20 mouse cellular contexts compared by ENCODE assay signal in the genomic region with DNA sequence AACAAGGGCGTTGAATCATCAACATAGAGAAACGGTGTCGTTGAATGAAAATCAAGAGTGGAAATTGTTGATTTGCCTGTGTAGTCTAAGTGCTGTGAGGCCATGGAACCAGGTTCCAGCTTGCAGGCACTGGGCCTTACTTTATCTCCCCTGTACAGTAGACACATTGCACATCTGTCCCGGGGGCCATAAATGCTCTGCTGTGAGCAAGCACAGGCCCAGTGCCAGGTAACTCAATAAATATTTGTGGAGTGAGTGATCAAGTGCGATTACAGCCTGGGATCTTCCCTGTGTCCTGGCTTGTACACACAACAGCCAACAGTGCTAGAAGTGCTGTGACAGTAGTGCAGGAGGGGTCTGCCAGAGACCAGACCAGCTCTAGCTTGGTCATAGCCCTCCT. TPM values are rescaled to one million over a fixed set of nuclear protein-coding genes. Genes with fewer than 3 reads are reported as not detected.
DNase-seq lines count a peak whose midpoint lies in the region; ATAC-seq lines count a peak whose summit lies in the region.
"Had no signal": no experiment of that assay in that cellular context is flagged by ENCODE, and none has a peak within 500 bp of the region (broad histone marks: within the 10 kb centered on the region; RNA-seq: fewer than 3 reads in every experiment).

No protein-coding gene starts in this region.

- H3K9me3 ChIP-seq in intestine, embryonic 16.5 days (ENCODE audit: control insufficient read depth, low read length): no peaks in the 10 kb centered on the region
- H3K9me3 ChIP-seq in limb, embryonic 10.5 days (replicated peaks): no peaks in the 10 kb centered on the region
- no peaks in the 10 kb centered on the region for H3K9me3 ChIP-seq in midbrain, embryonic 16.5 days (replicated peaks; ENCODE audit: control insufficient read depth, low read length, poor library complexity, severe bottlenecking)
- H3K9me3 ChIP-seq: forebrain, embryonic 15.5 days; heart, embryonic 13.5 days; hindbrain, embryonic 13.5 days; limb, embryonic 12.5 days; liver, embryonic 13.5 days; midbrain, embryonic 15.5 days had no signal

- no peaks in the 10 kb centered on the region for H3K36me3 ChIP-seq in intestine, embryonic 16.5 days (ENCODE audit: control insufficient read depth, insufficient read depth, low read length)
- no peaks in the 10 kb centered on the region for H3K36me3 ChIP-seq in limb, embryonic 10.5 days
- H3K36me3 ChIP-seq in midbrain, embryonic 16.5 days (ENCODE audit: control insufficient read depth, insufficient read depth, low read length): no peaks in the 10 kb centered on the region
- H3K36me3 ChIP-seq: forebrain, embryonic 15.5 days; heart, embryonic 13.5 days; hindbrain, embryonic 13.5 days; limb, embryonic 12.5 days; liver, embryonic 13.5 days; midbrain, embryonic 15.5 days had no signal

- no peak overlapping the region for H3K4me3 ChIP-seq in intestine, embryonic 16.5 days (ENCODE audit: low read length)
- H3K4me3 ChIP-seq in limb, embryonic 10.5 days: no peak overlapping the region
- no peak overlapping the region for H3K4me3 ChIP-seq in midbrain, embryonic 16.5 days (ENCODE audit: low read depth, low read length)
- H3K4me3 ChIP-seq: forebrain, embryonic 15.5 days; heart, embryonic 13.5 days; hindbrain, embryonic 13.5 days; limb, embryonic 12.5 days; liver, embryonic 13.5 days; midbrain, embryonic 15.5 days had no signal

- no peak overlapping the region for H3K4me2 ChIP-seq in intestine, embryonic 16.5 days (ENCODE audit: low read depth, low read length)
- no peak overlapping the region for H3K4me2 ChIP-seq in midbrain, embryonic 16.5 days (ENCODE audit: low read length)
- H3K4me2 ChIP-seq: forebrain, embryonic 15.5 days; heart, embryonic 13.5 days; hindbrain, embryonic 13.5 days; limb, embryonic 12.5 days; liver, embryonic 13.5 days; midbrain, embryonic 15.5 days had no signal

- intact Hi-C loops in heart, postnatal 10 days (cut with DNase I): no loop called here

- peaks cover 17% of the 10 kb centered on the region for H3K4me1 ChIP-seq in intestine, embryonic 16.5 days (ENCODE audit: control insufficient read depth, insufficient read depth, low read length)
- H3K4me1 ChIP-seq in limb, embryonic 10.5 days: no peaks in the 10 kb centered on the region
- no peaks in the 10 kb centered on the region for H3K4me1 ChIP-seq in midbrain, embryonic 16.5 days (ENCODE audit: control insufficient read depth, insufficient read depth, low read length)
- H3K4me1 ChIP-seq: forebrain, embryonic 15.5 days; heart, embryonic 13.5 days; hindbrain, embryonic 13.5 days; liver, embryonic 13.5 days; midbrain, embryonic 15.5 days had no signal

- WGBS in intestine, embryonic 16.5 days: 61% methylated on average over 5 of the region's 5 CpGs
- 87% methylated on average over 5 of the region's 5 CpGs for WGBS in limb, embryonic 10.5 days
- WGBS in midbrain, embryonic 16.5 days: 90% methylated on average over 5 of the region's 5 CpGs

- H3K27me3 ChIP-seq in intestine, embryonic 16.5 days (replicated peaks; ENCODE audit: control insufficient read depth, insufficient read depth, low read length): no peaks in the 10 kb centered on the region
- H3K27me3 ChIP-seq in limb, embryonic 10.5 days (ENCODE audit: low read depth, poor library complexity, severe bottlenecking): no peaks in the 10 kb centered on the region
- H3K27me3 ChIP-seq in midbrain, embryonic 16.5 days (ENCODE audit: control insufficient read depth, insufficient read depth, low read depth, low read length): no peaks in the 10 kb centered on the region
- H3K27me3 ChIP-seq: forebrain, embryonic 15.5 days; hindbrain, embryonic 13.5 days; liver, embryonic 13.5 days; midbrain, embryonic 15.5 days had no signal

- DNase-seq in heart, adult 11 months: peak; percentile 82
- DNase-seq in heart, postnatal 10 days: no peak
- peak; percentile 23 to 37 for DNase-seq in urinary bladder, postnatal 36 days (ENCODE audit: low spot score in 2 of 2)
- DNase-seq in urinary bladder, postnatal 10 days (ENCODE audit: low spot score): no peak
- no peak for DNase-seq in limb, embryonic 10.5 days (ENCODE audit: low spot score)
- DNase-seq: cerebellum, adult 8-10 months; kidney, adult 8-10 months; kidney, postnatal 14 days; layer of hippocampus, postnatal 36 days; liver, embryonic 13.5 days; thymus, adult 18-20 months; thymus, postnatal 36 days had no signal

- H3K27ac ChIP-seq in intestine, embryonic 16.5 days (ENCODE audit: low read length): peak overlapping the region; percentile 23; the same call in 1 of the 2 replicates
- no peak overlapping the region for H3K27ac ChIP-seq in limb, embryonic 10.5 days
- H3K27ac ChIP-seq in midbrain, embryonic 16.5 days (ENCODE audit: low read length): no peak overlapping the region
- H3K27ac ChIP-seq: forebrain, embryonic 15.5 days; heart, embryonic 13.5 days; hindbrain, embryonic 13.5 days; limb, embryonic 12.5 days; liver, embryonic 13.5 days; macrophage; midbrain, embryonic 15.5 days had no signal

- no peak overlapping the region for H3K9ac ChIP-seq in intestine, embryonic 16.5 days (ENCODE audit: low read depth, low read length)
- no peak overlapping the region for H3K9ac ChIP-seq in midbrain, embryonic 16.5 days (ENCODE audit: low read depth, low read length)
- H3K9ac ChIP-seq: forebrain, embryonic 15.5 days; heart, embryonic 13.5 days; hindbrain, embryonic 13.5 days; limb, embryonic 12.5 days; liver, embryonic 13.5 days; midbrain, embryonic 15.5 days had no signal

- ATAC-seq in intestine, embryonic 16.5 days: peak; percentile 84
- no peak for ATAC-seq in midbrain, embryonic 16.5 days
- ATAC-seq: forebrain, embryonic 15.5 days; midbrain, embryonic 15.5 days had no signal

RNA-seq across cellular contexts. Expression of a gene that starts 20.1 kb away (rescaled TPM):
- total RNA-seq in heart, postnatal 10 days (2021): 1 to 10 TPM; 8.4 to 8.5 TPM
- 24.2 and 25.4 TPM in 2 replicates for polyA plus RNA-seq in intestine, embryonic 16.5 days (2015; fragmentation: Nextera tagmentation; extraction: Ambion mirVana)
- polyA plus RNA-seq in limb, embryonic 10.5 days (2016; fragmentation: Nextera tagmentation; extraction: Ambion mirVana): 1.8 and 3.0 TPM in 2 replicates
- polyA plus RNA-seq in midbrain, embryonic 16.5 days (2015; fragmentation: Nextera tagmentation; extraction: Ambion mirVana): 17.8 and 18.5 TPM in 2 replicates

RNA-seq across cellular contexts. Expression of a gene that starts 39.5 kb away (rescaled TPM):
- 10 to 100 TPM; 10.8 to 11.5 TPM for total RNA-seq in heart, postnatal 10 days (2021)
- polyA plus RNA-seq in intestine, embryonic 16.5 days (2015; fragmentation: Nextera tagmentation; extraction: Ambion mirVana): 26.8 and 27.4 TPM in 2 replicates
- polyA plus RNA-seq in limb, embryonic 10.5 days (2016; fragmentation: Nextera tagmentation; extraction: Ambion mirVana): 22.2 and 27.6 TPM in 2 replicates
- 50.0 and 54.3 TPM in 2 replicates for polyA plus RNA-seq in midbrain, embryonic 16.5 days (2015; fragmentation: Nextera tagmentation; extraction: Ambion mirVana)

Comparison
In these comparisons a context has a peak if more than half of its experiments do, and no peak if none do; other contexts are left out.
1. DNase-seq: peak in heart, adult 11 months (single experiment) and urinary bladder, postnatal 36 days (2 of 2); none in heart, postnatal 10 days (0 of 2), urinary bladder, postnatal 10 days (single experiment) and limb, embryonic 10.5 days (single experiment).